Mouse (Mus musculus) adrenal gland, adult 2 months (tissue): ENCODE results near the gene Trpv3. TPM values are rescaled to one million over a fixed set of nuclear protein-coding genes. Genes with fewer than 3 reads are reported as not detected.

Experiments
- DNase-seq: peaks from one replicate; pipeline ENCODE4 v3.0.0; 2021
- long read RNA-seq: library from polyadenylated mRNA; stranded (forward); transcript quantifications from one replicate; pipeline ENCODE4 v2.0.0, GENCODE M21; 2021
- polyA plus RNA-seq: library from polyadenylated mRNA; depleted of rRNA; stranded (reverse); fragments of >200 nt; gene quantifications from 2 replicates; pipeline ENCODE4 v1.2.3, GENCODE M21; 2012; rRNA removed
- total RNA-seq, 2 experiments: library from RNA; stranded (reverse); gene quantifications; 2 replicates each; pipeline ENCODE4 v1.2.3; 2021

The Trpv3 gene
- under 1 TPM; 0.12 to 0.14 TPM for total RNA-seq
- polyA plus RNA-seq = 0.04 and 0.09 TPM in 2 replicates
- long read RNA-seq = 0 reads

- DNase-seq = no peak
These were observed at the start of gene Trpv3 for GRCm38 (mm10) chr11:73267267-73267666. Trpv3 (plus strand) TSS chr11:73267388.

GRCm38 (mm10) chr11:73219671-73220070 is 47.5 kb upstream of the Trpv3 start:
- no peak for DNase-seq

GRCm38 (mm10) chr11:73220651-73221050 is 46.5 kb upstream of the Trpv3 start:
- no peak for DNase-seq

- no peak for DNase-seq
These were observed 44.3 kb upstream of the Trpv3 start for GRCm38 (mm10) chr11:73222846-73223245.

- DNase-seq = peak; percentile 43
These were observed 43.2 kb upstream of the Trpv3 start for GRCm38 (mm10) chr11:73223966-73224365.

GRCm38 (mm10) chr11:73225856-73226255 is 41.3 kb upstream of the Trpv3 start:
- DNase-seq = no peak

- no peak for DNase-seq
These were observed 38.3 kb upstream of the Trpv3 start for GRCm38 (mm10) chr11:73228881-73229280.

- DNase-seq = no peak
These were observed 37.1 kb upstream of the Trpv3 start for GRCm38 (mm10) chr11:73230081-73230480.

GRCm38 (mm10) chr11:73232513-73232912 is 34.7 kb upstream of the Trpv3 start:
- no peak for DNase-seq

GRCm38 (mm10) chr11:73233992-73234391 is 33.2 kb upstream of the Trpv3 start, which contains the start of gene Trpv1:
Trpv1 (plus strand) TSS chr11:73234292.
- DNase-seq = no peak

GRCm38 (mm10) chr11:73235990-73236701 is 31.0 kb upstream of the Trpv3 start:
- DNase-seq = peak; percentile 52

GRCm38 (mm10) chr11:73236731-73237130 is 30.5 kb upstream of the Trpv3 start:
- no peak for DNase-seq

- DNase-seq = no peak
These were observed 25.0 kb upstream of the Trpv3 start for GRCm38 (mm10) chr11:73242199-73242598.

- DNase-seq = no peak
These were observed 24.4 kb upstream of the Trpv3 start for GRCm38 (mm10) chr11:73242777-73243176.

- no peak for DNase-seq
These were observed 9.7 kb upstream of the Trpv3 start for GRCm38 (mm10) chr11:73257362-73257945.

GRCm38 (mm10) chr11:73258664-73259063 is 8.5 kb upstream of the Trpv3 start:
- peak; percentile 9 for DNase-seq

- DNase-seq = no peak
These were observed 6.7 kb upstream of the Trpv3 start for GRCm38 (mm10) chr11:73260457-73260856.

- no peak for DNase-seq
These were observed 5.8 kb upstream of the Trpv3 start for GRCm38 (mm10) chr11:73261385-73261784.

GRCm38 (mm10) chr11:73274821-73275220 is 7.6 kb downstream of the Trpv3 start:
- DNase-seq = no peak

- DNase-seq = no peak
These were observed 13.5 kb downstream of the Trpv3 start for GRCm38 (mm10) chr11:73280710-73281109.

GRCm38 (mm10) chr11:73281528-73282027 is 14.4 kb downstream of the Trpv3 start:
- DNase-seq = peak; percentile 43

GRCm38 (mm10) chr11:73283369-73283768 is 16.2 kb downstream of the Trpv3 start:
- DNase-seq = no peak

- DNase-seq = no peak
These were observed 16.7 kb downstream of the Trpv3 start for GRCm38 (mm10) chr11:73283926-73284325.
